Mouse (Mus musculus) midbrain, embryonic 11.5 days (tissue): ENCODE results near the gene Runx2. TPM values are rescaled to one million over a fixed set of nuclear protein-coding genes. Genes with fewer than 3 reads are reported as not detected.

Experiments used
- ATAC-seq: fragments of 200-750 bp; cut with Nextera tagmentation; 2 replicates; pipeline ENCODE4 v1.8.0; 2017; ENCODE audit warnings: moderate TSS enrichment, moderate library complexity; ENCODE audit not compliant: low FRiP score
- DNase-seq: peaks from one replicate; pipeline ENCODE4 v3.0.0; 2015; ENCODE audit warnings: low spot score; ENCODE audit errors: missing footprints
- H3K27ac ChIP-seq: fragments of 300-500 bp; sonication (generic); 2 replicates; pipeline ENCODE4 v1.5.1; 2014; ENCODE audit warnings: low read depth, low read length
- H3K27me3 ChIP-seq: fragments of 300-500 bp; sonication (generic); 2 replicates; pipeline ENCODE4 v1.6.1; 2014; ENCODE audit warnings: mild to moderate bottlenecking, low read length, moderate library complexity, mixed read lengths; ENCODE audit not compliant: control insufficient read depth, insufficient read depth
- H3K36me3 ChIP-seq: fragments of 300-500 bp; sonication (generic); 2 replicates; pipeline ENCODE4 v1.6.1; 2014; ENCODE audit warnings: mild to moderate bottlenecking, low read length, moderate library complexity, mixed read lengths; ENCODE audit not compliant: control insufficient read depth, insufficient read depth
- H3K4me1 ChIP-seq: fragments of 300-500 bp; sonication (generic); 2 replicates; pipeline ENCODE4 v1.6.1; 2014; ENCODE audit warnings: low read length; ENCODE audit not compliant: control insufficient read depth, insufficient read depth
- H3K4me2 ChIP-seq: fragments of 300-500 bp; sonication (generic); 2 replicates; pipeline ENCODE4 v1.6.1; 2014; ENCODE audit warnings: mild to moderate bottlenecking, moderate library complexity
- H3K4me3 ChIP-seq: fragments of 300-500 bp; sonication (generic); 2 replicates; pipeline ENCODE4 v1.5.1; 2014; ENCODE audit warnings: low read depth, low read length
- H3K9ac ChIP-seq: fragments of 300-500 bp; sonication (generic); 2 replicates; pipeline ENCODE4 v1.6.1; 2014; ENCODE audit warnings: low read length
- H3K9me3 ChIP-seq: fragments of 300-500 bp; sonication (generic); 2 replicates; pipeline ENCODE4 v1.6.1; 2016; ENCODE audit warnings: low read length; ENCODE audit not compliant: control insufficient read depth
- WGBS: fragments of 180-500 bp; shearing (Covaris S2); extraction: QIAGEN DNeasy Blood & Tissue Kit; methylation state at CpG from one replicate; pipeline ENCODE4 v1.1.7; 2014; 5-methylcytosine and 5-hydroxymethylcytosine counted together
- polyA plus RNA-seq: library from polyadenylated mRNA; unstranded; fragments of >200 nt; fragmentation: Nextera tagmentation; extraction: Ambion mirVana; gene quantifications from 2 replicates; pipeline ENCODE4 v1.2.1, GENCODE M21; 2014

Gene Runx2
- polyA plus RNA-seq, 1 experiment from 2014 or later, result 0.46 TPM

GRCm38 (mm10) chr17:44709516-44710252 is 104.9 kb downstream of the Runx2 start:
- H3K4me1 ChIP-seq, result no peaks in the 10 kb centered on the region
- H3K36me3 ChIP-seq, result no peaks in the 10 kb centered on the region
- H3K27me3 ChIP-seq, result no peaks in the 10 kb centered on the region
- DNase-seq (no peak), ATAC-seq (no peak)
- no peak overlapping the region for H3K4me2 ChIP-seq
- 74% methylated on average over 11 of the region's 11 CpGs for WGBS
- H3K4me3 ChIP-seq, result no peak overlapping the region
- no peak overlapping the region for H3K27ac ChIP-seq
- H3K9me3 ChIP-seq, result no peaks in the 10 kb centered on the region
- no peak overlapping the region for H3K9ac ChIP-seq

GRCm38 (mm10) chr17:44707956-44708355 is 106.6 kb downstream of the Runx2 start:
- no peaks in the 10 kb centered on the region for H3K36me3 ChIP-seq
- no peaks in the 10 kb centered on the region for H3K9me3 ChIP-seq
- no peak for DNase-seq
- no peak overlapping the region for H3K27ac ChIP-seq
- H3K4me3 ChIP-seq, result no peak overlapping the region
- H3K4me1 ChIP-seq, result no peaks in the 10 kb centered on the region
- 93% methylated on average over 3 of the region's 3 CpGs for WGBS
- H3K4me2 ChIP-seq, result no peak overlapping the region
- H3K27me3 ChIP-seq, result no peaks in the 10 kb centered on the region
- ATAC-seq, result no peak
- H3K9ac ChIP-seq, result no peak overlapping the region

- no peaks in the 10 kb centered on the region for H3K27me3 ChIP-seq
- H3K36me3 ChIP-seq, result no peaks in the 10 kb centered on the region
- no peak overlapping the region for H3K9ac ChIP-seq
- H3K4me2 ChIP-seq, result no peak overlapping the region
- H3K27ac ChIP-seq, result no peak overlapping the region
- no peaks in the 10 kb centered on the region for H3K9me3 ChIP-seq
- DNase-seq (no peak), ATAC-seq (no peak)
- H3K4me3 ChIP-seq, result no peak overlapping the region
- 94% methylated on average over 10 of the region's 10 CpGs for WGBS
- no peaks in the 10 kb centered on the region for H3K4me1 ChIP-seq
These were observed 108.1 kb downstream of the Runx2 start for GRCm38 (mm10) chr17:44706531-44706930.

- no peak for ATAC-seq
- no peak for DNase-seq
- 54% methylated on average over 14 of the region's 14 CpGs for WGBS
- no peaks in the 10 kb centered on the region for H3K9me3 ChIP-seq
- no peaks in the 10 kb centered on the region for H3K4me1 ChIP-seq
- no peak overlapping the region for H3K4me2 ChIP-seq
- H3K4me3 ChIP-seq, result no peak overlapping the region
- H3K9ac ChIP-seq, result no peak overlapping the region
- H3K27me3 ChIP-seq, result no peaks in the 10 kb centered on the region
- no peak overlapping the region for H3K27ac ChIP-seq
- no peaks in the 10 kb centered on the region for H3K36me3 ChIP-seq
These were observed 111.9 kb downstream of the Runx2 start for GRCm38 (mm10) chr17:44702506-44703298.

- H3K27me3 ChIP-seq, result no peaks in the 10 kb centered on the region
- H3K27ac ChIP-seq, result no peak overlapping the region
- no peak overlapping the region for H3K4me2 ChIP-seq
- WGBS, result 90% methylated on average over 4 of the region's 4 CpGs
- H3K4me3 ChIP-seq, result no peak overlapping the region
- DNase-seq (no peak), ATAC-seq (no peak)
- H3K4me1 ChIP-seq, result no peaks in the 10 kb centered on the region
- no peaks in the 10 kb centered on the region for H3K36me3 ChIP-seq
- no peaks in the 10 kb centered on the region for H3K9me3 ChIP-seq
- H3K9ac ChIP-seq, result no peak overlapping the region
These were observed 113.1 kb downstream of the Runx2 start for GRCm38 (mm10) chr17:44701531-44701930.

GRCm38 (mm10) chr17:44700326-44700725 is 114.3 kb downstream of the Runx2 start:
- Histone ChIP-seq H3K27me3 (no peaks in the 10 kb centered on the region), H3K4me2 (no peak overlapping the region), H3K36me3 (no peaks in the 10 kb centered on the region), H3K4me3 (no peak overlapping the region), H3K9ac (no peak overlapping the region), H3K4me1 (no peaks in the 10 kb centered on the region), H3K9me3 (no peaks in the 10 kb centered on the region), H3K27ac (no peak overlapping the region)
- DNase-seq, result no peak
- 85% methylated on average over 1 of the region's 1 CpGs for WGBS
- no peak for ATAC-seq

- H3K4me1 ChIP-seq, result no peaks in the 10 kb centered on the region
- no peak overlapping the region for H3K9ac ChIP-seq
- H3K9me3 ChIP-seq, result no peaks in the 10 kb centered on the region
- H3K4me2 ChIP-seq, result no peak overlapping the region
- no peak overlapping the region for H3K27ac ChIP-seq
- H3K36me3 ChIP-seq, result no peaks in the 10 kb centered on the region
- ATAC-seq, result no peak
- no peak for DNase-seq
- WGBS, result 87% methylated on average over 10 of the region's 10 CpGs
- H3K4me3 ChIP-seq, result no peak overlapping the region
- no peaks in the 10 kb centered on the region for H3K27me3 ChIP-seq
These were observed 117.5 kb downstream of the Runx2 start for GRCm38 (mm10) chr17:44697053-44697452.

- Histone ChIP-seq H3K27me3 (no peaks in the 10 kb centered on the region), H3K36me3 (no peaks in the 10 kb centered on the region), H3K9ac (no peak overlapping the region), H3K27ac (no peak overlapping the region), H3K4me1 (no peaks in the 10 kb centered on the region), H3K4me3 (no peak overlapping the region), H3K9me3 (no peaks in the 10 kb centered on the region), H3K4me2 (no peak overlapping the region)
- DNase-seq (no peak), ATAC-seq (no peak)
- WGBS, result 80% methylated on average over 5 of the region's 7 CpGs
These were observed 121.0 kb downstream of the Runx2 start for GRCm38 (mm10) chr17:44693552-44693951.

- H3K36me3 ChIP-seq, result no peaks in the 10 kb centered on the region
- 71% methylated on average over 2 of the region's 2 CpGs for WGBS
- DNase-seq (no peak), ATAC-seq (no peak)
- H3K4me3 ChIP-seq, result no peak overlapping the region
- H3K4me1 ChIP-seq, result no peaks in the 10 kb centered on the region
- H3K4me2 ChIP-seq, result no peak overlapping the region
- no peak overlapping the region for H3K9ac ChIP-seq
- H3K27ac ChIP-seq, result no peak overlapping the region
- no peaks in the 10 kb centered on the region for H3K9me3 ChIP-seq
- H3K27me3 ChIP-seq, result no peaks in the 10 kb centered on the region
These were observed 123.1 kb downstream of the Runx2 start for GRCm38 (mm10) chr17:44691517-44691916.
